Mouse (Mus musculus) limb, embryonic 11.5 days (tissue): Measurements from ENCODE around the gene Gm14403. TPM values are rescaled to one million over a fixed set of nuclear protein-coding genes. Genes with fewer than 3 reads are reported as not detected.
"Not testable (repeated sequence)": the region's sequence is repeated elsewhere in the genome, so short reads cannot be mapped to it uniquely, and the experiment has no call there.

Source experiments
- ATAC-seq: fragments of 200-750 bp; cut with Nextera tagmentation; 2 replicates; pipeline ENCODE4 v1.8.0; 2017; ENCODE audit warnings: low read depth; ENCODE audit not compliant: insufficient number of reproducible peaks, low FRiP score, low TSS enrichment
- DNase-seq: peaks from one replicate; pipeline ENCODE4 v3.0.0-alpha.2; 2015; ENCODE audit warnings: low spot score
- H3K27ac ChIP-seq: fragments of 300-500 bp; sonication (generic); replicated peaks from 2 replicates; pipeline ENCODE4 v1.5.1; 2014; ENCODE audit warnings: low read depth, mild to moderate bottlenecking, low read length
- H3K27me3 ChIP-seq: fragments of 300-500 bp; sonication (generic); 2 replicates; pipeline ENCODE4 v1.6.1; 2014; ENCODE audit warnings: mild to moderate bottlenecking, low read length, mixed read lengths; ENCODE audit not compliant: control insufficient read depth, insufficient read depth
- H3K36me3 ChIP-seq: fragments of 300-500 bp; sonication (generic); 2 replicates; pipeline ENCODE4 v1.6.1; 2014; ENCODE audit warnings: mild to moderate bottlenecking, low read length, moderate library complexity, mixed read lengths; ENCODE audit not compliant: control insufficient read depth, insufficient read depth
- H3K4me1 ChIP-seq: fragments of 300-500 bp; sonication (generic); 2 replicates; pipeline ENCODE4 v1.6.1; 2014; ENCODE audit warnings: low read length, mixed read lengths; ENCODE audit not compliant: control insufficient read depth, insufficient read depth
- H3K4me2 ChIP-seq: fragments of 300-500 bp; sonication (generic); 2 replicates; pipeline ENCODE4 v1.6.1; 2014; ENCODE audit warnings: low read depth, mild to moderate bottlenecking, moderate library complexity; ENCODE audit not compliant: severe bottlenecking
- H3K4me3 ChIP-seq: fragments of 300-500 bp; sonication (generic); 2 replicates; pipeline ENCODE4 v1.5.1; 2014; ENCODE audit warnings: low read depth, low read length
- H3K9ac ChIP-seq: fragments of 300-500 bp; sonication (generic); 2 replicates; pipeline ENCODE4 v1.6.1; 2014; ENCODE audit warnings: mild to moderate bottlenecking, low read length
- H3K9me3 ChIP-seq: fragments of 300-500 bp; sonication (generic); 2 replicates; pipeline ENCODE4 v1.6.1; 2016; ENCODE audit warnings: low read length; ENCODE audit not compliant: control insufficient read depth
- WGBS: fragments of 180-500 bp; shearing (Covaris S2); extraction: QIAGEN DNeasy Blood & Tissue Kit; methylation state at CpG from one replicate; pipeline ENCODE4 v1.1.7; 2014; 5-methylcytosine and 5-hydroxymethylcytosine counted together
- polyA plus RNA-seq: library from polyadenylated mRNA; unstranded; fragments of >200 nt; fragmentation: Nextera tagmentation; extraction: Ambion mirVana; gene quantifications from 2 replicates; pipeline ENCODE4 v1.2.1, GENCODE M21; 2014

Gm14403 gene
- polyA plus RNA-seq, 1 experiment from 2014 or later: 7.4 TPM

DNA sequence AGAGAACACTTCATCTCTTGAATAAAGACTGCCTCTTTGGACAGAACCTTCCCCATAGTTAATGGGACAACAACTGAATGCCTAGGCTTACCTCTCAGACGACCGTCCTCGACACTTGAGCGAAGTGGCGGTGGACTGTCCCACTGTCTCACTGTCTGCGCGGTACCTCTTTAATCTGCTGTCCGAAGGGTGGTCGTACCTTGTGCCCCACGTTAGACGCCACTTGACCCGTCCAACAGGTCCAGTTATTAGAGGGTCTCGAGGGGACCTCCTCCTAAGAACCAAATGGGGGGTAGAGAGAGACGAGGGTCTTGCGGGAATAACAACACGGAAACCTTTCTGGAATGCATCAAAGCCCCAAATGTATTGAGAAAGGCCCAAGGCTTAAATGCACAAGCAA lies 26.2 kb downstream of the Gm14403 start:
- H3K27ac ChIP-seq, H3K9me3 ChIP-seq, H3K4me2 ChIP-seq, H3K9ac ChIP-seq, H3K27me3 ChIP-seq, H3K4me3 ChIP-seq, H3K4me1 ChIP-seq, H3K36me3 ChIP-seq, ATAC-seq, DNase-seq: not testable (repeated sequence)
- 92% methylated on average over 16 of the region's 16 CpGs for WGBS

GRCm38 (mm10) chr2:177535876-177536275 lies 37.9 kb downstream of the Gm14403 start:
- H3K36me3 ChIP-seq: no peaks in the 10 kb centered on the region
- 80% methylated on average over 9 of the region's 9 CpGs for WGBS
- no peak overlapping the region for H3K4me2 ChIP-seq
- no peak overlapping the region for H3K27ac ChIP-seq
- DNase-seq (no peak), ATAC-seq (no peak)
- no peak overlapping the region for H3K4me3 ChIP-seq
- no peak overlapping the region for H3K9ac ChIP-seq
- H3K4me1 ChIP-seq: no peaks in the 10 kb centered on the region
- H3K27me3 ChIP-seq: no peaks in the 10 kb centered on the region
- H3K9me3 ChIP-seq: no peaks in the 10 kb centered on the region

- not testable (repeated sequence) for H3K27me3 ChIP-seq, H3K4me3 ChIP-seq, H3K9ac ChIP-seq, H3K4me1 ChIP-seq, H3K36me3 ChIP-seq, H3K4me2 ChIP-seq, DNase-seq, ATAC-seq, H3K27ac ChIP-seq, H3K9me3 ChIP-seq
- 81% methylated on average over 2 of the region's 2 CpGs for WGBS
Measured at GRCm38 (mm10) chr2:177537141-177537540, 39.1 kb downstream of the Gm14403 start.

- 85% methylated on average over 5 of the region's 5 CpGs for WGBS
- not testable (repeated sequence) for H3K27ac ChIP-seq, H3K9me3 ChIP-seq, H3K4me1 ChIP-seq, H3K27me3 ChIP-seq, H3K36me3 ChIP-seq, H3K9ac ChIP-seq, ATAC-seq, H3K4me2 ChIP-seq, DNase-seq, H3K4me3 ChIP-seq
Measured at GRCm38 (mm10) chr2:177537717-177538116, 39.7 kb downstream of the Gm14403 start.

- not testable (repeated sequence) for H3K27me3 ChIP-seq, H3K4me1 ChIP-seq, H3K4me3 ChIP-seq, ATAC-seq, H3K36me3 ChIP-seq, H3K9me3 ChIP-seq, H3K9ac ChIP-seq, DNase-seq, H3K27ac ChIP-seq, H3K4me2 ChIP-seq
- 80% methylated on average over 1 of the region's 1 CpGs for WGBS
Measured at GRCm38 (mm10) chr2:177555261-177555660, 57.2 kb downstream of the Gm14403 start.

Other genes with a start within 250 kb of the Gm14403 start
- not detected in 2 replicates for gene Gm14409, start 231.2 kb upstream of the Gm14403 start, polyA plus RNA-seq
- gene Gm14412, start 173.9 kb upstream of the Gm14403 start, polyA plus RNA-seq: 0.43 and 0.51 TPM in 2 replicates
- 8.7 and 11.1 TPM in 2 replicates for gene Gm14418, start 99.9 kb upstream of the Gm14403 start, polyA plus RNA-seq
- 11.1 and 12.9 TPM in 2 replicates for gene Zfp970, start 33.5 kb upstream of the Gm14403 start, polyA plus RNA-seq
- gene Gm14406, start 80.0 kb downstream of the Gm14403 start, polyA plus RNA-seq: 0.17 TPM in 1 of 2 replicates, not detected in the other